14 mouse cellular contexts compared by ENCODE assay signal in genomic region chr4:59689055-59689454, GRCm38 (mm10).
DNase-seq lines count a peak whose midpoint lies in the region; ATAC-seq and TF ChIP-seq lines count a peak whose summit lies in the region.
"Had no signal": no experiment of that assay in that cellular context is flagged by ENCODE, and none has a peak within 500 bp of the region (broad histone marks: within the 10 kb centered on the region; RNA-seq: fewer than 3 reads in every experiment).

No protein-coding gene starts in this region.

- DNase-seq in hindbrain, embryonic 14.5 days (ENCODE audit: low spot score), result no peak
- peak; percentile 51 for DNase-seq in c-Kit-positive CD71-negative TER-119-negative erythroid progenitor cells, embryonic 14.5 days (ENCODE audit: low read depth)
- no peak for DNase-seq in liver, postnatal 0 days
- DNase-seq in gastrocnemius, postnatal 25 days, result no peak
- no peak for DNase-seq in lung, postnatal 0 days (ENCODE audit: low spot score)
- DNase-seq: cerebellum, postnatal 10 days; forebrain, postnatal 0 days; heart, adult 11 months; heart, postnatal 10 days; retina, postnatal 1 day; thymus, adult 2 months had no signal

- WGBS in hindbrain, embryonic 12.5 days, result 77% methylated on average over 4 of the region's 4 CpGs
- 76% methylated on average over 4 of the region's 4 CpGs for WGBS in hindbrain, embryonic 14.5 days
- 55% methylated on average over 4 of the region's 4 CpGs for WGBS in liver, postnatal 0 days (ENCODE audit: insufficient replicate concordance)
- WGBS in lung, postnatal 0 days, result 81% methylated on average over 4 of the region's 4 CpGs

- ATAC-seq in hindbrain, embryonic 12.5 days (ENCODE audit: low FRiP score), result no peak
- no peak for ATAC-seq in hindbrain, embryonic 14.5 days (ENCODE audit: low FRiP score)
- peak; percentile 79 for ATAC-seq in erythroid progenitor cell, adult 5-6 weeks (replicated peaks; ENCODE audit: low FRiP score, poor library complexity, severe bottlenecking)
- ATAC-seq in liver, postnatal 0 days, result peak; percentile 93
- no peak for ATAC-seq in lung, postnatal 0 days
- ATAC-seq: forebrain, postnatal 0 days had no signal

- H3K27ac ChIP-seq in hindbrain, embryonic 12.5 days, result peak overlapping the region; percentile 17; the same call in 1 of the 2 replicates
- H3K27ac ChIP-seq in hindbrain, embryonic 14.5 days, result no peak overlapping the region
- peak overlapping the region; percentile 37; the same call in 1 of the 2 replicates for H3K27ac ChIP-seq in liver, postnatal 0 days (ENCODE audit: low read depth)
- no peak overlapping the region for H3K27ac ChIP-seq in lung, postnatal 0 days (ENCODE audit: low read length)

- H3K36me3 ChIP-seq in hindbrain, embryonic 12.5 days, result peaks cover 8% of the 10 kb centered on the region
- peaks cover 11% of the 10 kb centered on the region for H3K36me3 ChIP-seq in hindbrain, embryonic 14.5 days (replicated peaks; ENCODE audit: control insufficient read depth, insufficient read depth)
- peaks cover 7% of the 10 kb centered on the region; the same call in 1 of the 2 replicates for H3K36me3 ChIP-seq in liver, postnatal 0 days (replicated peaks; ENCODE audit: insufficient read depth, low read length)
- H3K36me3 ChIP-seq in lung, postnatal 0 days (ENCODE audit: insufficient read depth, low read length), result 0 out of 2 replicates have a peak, but pooled peaks cover 6% of the 10 kb centered on the region

- peak; percentile 95 for TF ChIP-seq EP300 in liver, postnatal 0 days (IDR thresholded peaks at IDR 0.05; ENCODE audit: low read depth)
- TF ChIP-seq EP300 in lung, postnatal 0 days (IDR thresholded peaks at IDR 0.05), result no peak

- H3K27me3 ChIP-seq in hindbrain, embryonic 12.5 days, result no peaks in the 10 kb centered on the region
- no peaks in the 10 kb centered on the region for H3K27me3 ChIP-seq in hindbrain, embryonic 14.5 days (ENCODE audit: control insufficient read depth, insufficient read depth, low read length)
- H3K27me3 ChIP-seq in liver, postnatal 0 days (ENCODE audit: insufficient read depth, low read length), result no peaks in the 10 kb centered on the region
- H3K27me3 ChIP-seq in lung, postnatal 0 days (replicated peaks; ENCODE audit: insufficient read depth, low read length), result no peaks in the 10 kb centered on the region

- peaks cover 15% of the 10 kb centered on the region for H3K4me1 ChIP-seq in hindbrain, embryonic 12.5 days
- H3K4me1 ChIP-seq in hindbrain, embryonic 14.5 days (replicated peaks; ENCODE audit: control insufficient read depth, insufficient read depth, low read length), result peaks cover 13% of the 10 kb centered on the region; the same call in 1 of the 2 replicates
- H3K4me1 ChIP-seq in liver, postnatal 0 days (ENCODE audit: insufficient read depth), result peaks cover 8% of the 10 kb centered on the region
- H3K4me1 ChIP-seq in lung, postnatal 0 days (ENCODE audit: insufficient read depth, low read depth, low read length), result no peaks in the 10 kb centered on the region

- H3K4me3 ChIP-seq in hindbrain, embryonic 12.5 days, result no peak overlapping the region
- H3K4me3 ChIP-seq in hindbrain, embryonic 14.5 days (replicated peaks; ENCODE audit: low read length), result no peak overlapping the region
- no peak overlapping the region for H3K4me3 ChIP-seq in liver, postnatal 0 days (ENCODE audit: low read depth, low read length)
- no peak overlapping the region for H3K4me3 ChIP-seq in lung, postnatal 0 days (ENCODE audit: low read depth, low read length)

- no peak for TF ChIP-seq CTCF in liver, postnatal 0 days (IDR thresholded peaks at IDR 0.05; ENCODE audit: low read depth)
- TF ChIP-seq CTCF in lung, postnatal 0 days (IDR thresholded peaks at IDR 0.05), result no peak

- H3K9ac ChIP-seq in hindbrain, embryonic 12.5 days, result no peak overlapping the region
- H3K9ac ChIP-seq in hindbrain, embryonic 14.5 days, result no peak overlapping the region
- H3K9ac ChIP-seq in liver, postnatal 0 days (replicated peaks), result no peak overlapping the region
- no peak overlapping the region for H3K9ac ChIP-seq in lung, postnatal 0 days (replicated peaks; ENCODE audit: low read depth)
- H3K9ac ChIP-seq: forebrain, postnatal 0 days had no signal

- no peak overlapping the region for H3K4me2 ChIP-seq in hindbrain, embryonic 12.5 days (replicated peaks)
- no peak overlapping the region for H3K4me2 ChIP-seq in hindbrain, embryonic 14.5 days (replicated peaks)
- peak overlapping the region; percentile 34 for H3K4me2 ChIP-seq in liver, postnatal 0 days (ENCODE audit: low read depth, low read length)
- H3K4me2 ChIP-seq in lung, postnatal 0 days (replicated peaks; ENCODE audit: low read depth, low read length), result no peak overlapping the region
- H3K4me2 ChIP-seq: midbrain, embryonic 11.5 days had no signal

- no peaks in the 10 kb centered on the region for H3K9me3 ChIP-seq in hindbrain, embryonic 12.5 days (replicated peaks)
- H3K9me3 ChIP-seq in hindbrain, embryonic 14.5 days (ENCODE audit: control insufficient read depth, low read length), result no peaks in the 10 kb centered on the region
- no peaks in the 10 kb centered on the region for H3K9me3 ChIP-seq in liver, postnatal 0 days (ENCODE audit: low read length)
- no peaks in the 10 kb centered on the region for H3K9me3 ChIP-seq in lung, postnatal 0 days (ENCODE audit: low read length)

Comparison
In these comparisons a context has a peak if more than half of its experiments do, and no peak if none do; other contexts are left out.
1. H3K27ac ChIP-seq: peak in hindbrain, embryonic 12.5 days (single experiment) and liver, postnatal 0 days (single experiment); none in hindbrain, embryonic 14.5 days (single experiment) and lung, postnatal 0 days (single experiment).
2. ATAC-seq: peak in erythroid progenitor cell, adult 5-6 weeks (single experiment) and liver, postnatal 0 days (single experiment); none in hindbrain, embryonic 12.5 days (single experiment), hindbrain, embryonic 14.5 days (single experiment) and lung, postnatal 0 days (single experiment).